Mouse (Mus musculus) CH12.LX (cell line): ENCODE measurements around the gene Tbp.

ENCODE experiments used
- CHD1 ChIP-seq: IDR thresholded peaks from 2 replicates; pipeline ENCODE4 v1.6.1; 2012; ENCODE audit warnings: low read depth, low read length, improper control_type of control experiment, inconsistent platforms
- CTCF ChIP-seq, 2 experiments: IDR thresholded peaks in 1 of 2; conservative IDR thresholded peaks in 1 of 2; 2 replicates each; pipeline ENCODE4 v1.5.1; 2011 to 2012; ENCODE audit warnings: low read depth in 2 of 2, low read length in 2 of 2, improper control_type of control experiment in 1 of 2, inconsistent platforms in 1 of 2, mild to moderate bottlenecking in 1 of 2, moderate library complexity in 1 of 2
- ETS1 ChIP-seq: conservative IDR thresholded peaks from 2 replicates; pipeline ENCODE4 v1.6.1; 2012; ENCODE audit warnings: low read depth, mild to moderate bottlenecking, inconsistent platforms, low read length, improper control_type of control experiment, moderate library complexity
- MAX ChIP-seq: IDR thresholded peaks from 2 replicates; pipeline ENCODE4 v1.6.1; 2011; ENCODE audit warnings: low read length, improper control_type of control experiment
- MYC ChIP-seq: IDR thresholded peaks from 2 replicates; pipeline ENCODE4 v1.6.1; 2011; ENCODE audit warnings: low read depth, mild to moderate bottlenecking, improper control_type of control experiment, low read length
- POLR2A ChIP-seq: IDR thresholded peaks from 2 replicates; pipeline ENCODE4 v1.6.1; 2011; ENCODE audit warnings: low read depth, mild to moderate bottlenecking, improper control_type of control experiment, low read length
- POLR2AphosphoS2 ChIP-seq: IDR thresholded peaks from 2 replicates; pipeline ENCODE4 v1.6.1; 2011; ENCODE audit warnings: low read depth, low read length, improper control_type of control experiment
- SMC3 ChIP-seq: IDR thresholded peaks from 2 replicates; pipeline ENCODE4 v1.6.1; 2011; ENCODE audit warnings: low read depth, low read length, improper control_type of control experiment
- TCF12 ChIP-seq: IDR thresholded peaks from 2 replicates; pipeline ENCODE4 v1.6.1; 2014; ENCODE audit warnings: low read depth, mild to moderate bottlenecking, inconsistent platforms, low read length, improper control_type of control experiment

DNA sequence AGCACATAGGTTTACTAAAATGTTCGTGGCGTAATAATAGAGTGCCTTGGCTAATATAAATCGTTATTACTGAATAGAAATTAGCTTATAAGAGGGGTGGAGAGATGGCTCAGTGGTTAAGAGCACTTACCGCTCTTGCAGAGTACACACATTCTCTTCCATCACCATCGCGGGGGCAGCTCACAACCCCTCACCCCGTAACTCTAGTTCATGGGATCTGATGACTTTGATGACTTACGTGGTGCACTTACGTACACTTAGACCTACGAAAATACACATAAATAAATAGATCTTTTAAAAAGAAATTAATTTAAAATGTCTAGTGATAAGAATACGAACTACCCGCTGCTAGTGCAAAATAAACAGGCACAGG is 65.2 kb downstream of the Tbp start:
- TF ChIP-seq POLR2A (no peak), CTCF (conservative IDR thresholded peaks at IDR 0.05 in 1 of 2, IDR thresholded peaks at IDR 0.05 in 1 of 2; ENCODE audit: low read depth in 2 of 2, low read length in 2 of 2) (no peak), POLR2AphosphoS2 (no peak), TCF12 (no peak), CHD1 (no peak), SMC3 (no peak), ETS1 (no peak), MAX (no peak), MYC (no peak)
